Comparison of ENCODE assay signal across 8 mouse cellular contexts in the genomic region with DNA sequence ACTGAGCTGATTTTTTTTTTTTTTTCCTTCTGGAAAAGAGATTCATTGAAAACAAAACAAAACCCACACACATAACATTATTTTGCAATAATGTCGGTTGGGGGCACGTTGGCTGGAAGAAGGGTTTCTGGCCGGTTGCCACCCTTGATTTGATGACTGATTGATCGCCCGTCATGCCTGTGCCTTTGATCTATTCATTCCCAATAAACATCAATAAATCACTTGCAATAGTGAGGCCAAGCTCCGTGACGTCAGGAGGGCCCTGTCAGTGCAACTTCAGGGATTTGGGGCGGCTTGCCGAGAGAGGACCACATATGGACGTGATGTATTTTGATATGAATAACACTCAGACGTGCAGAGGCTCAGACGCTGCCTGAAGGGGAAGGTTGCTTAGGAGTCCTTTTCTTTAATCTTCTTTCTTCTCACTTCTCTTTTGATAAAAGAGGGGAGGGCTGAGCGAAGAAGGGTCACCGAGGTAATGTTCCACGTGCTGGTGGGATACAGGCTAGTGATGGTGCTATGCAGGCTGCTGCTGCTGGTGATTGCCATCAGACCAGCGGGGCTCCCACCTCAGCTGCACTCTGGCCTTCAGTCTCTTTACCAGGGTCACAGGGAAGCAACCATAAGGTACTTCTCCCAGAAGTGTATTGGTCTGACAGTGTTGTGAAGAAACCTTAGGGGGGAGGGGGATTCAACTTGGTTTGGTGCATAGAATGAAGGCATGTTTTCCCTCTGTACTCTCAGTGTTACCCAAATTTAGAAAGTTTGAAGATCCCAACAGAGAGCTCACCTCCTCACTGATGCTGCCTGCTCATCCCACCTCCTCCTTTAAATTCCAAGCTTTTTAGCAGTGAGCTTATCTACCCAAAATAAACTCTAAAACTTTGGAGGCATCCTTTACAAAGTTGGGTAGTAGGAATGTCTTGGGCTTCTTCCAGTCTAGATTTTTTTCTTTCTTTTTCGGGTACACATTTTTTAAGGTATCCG. TPM values are rescaled to one million over a fixed set of nuclear protein-coding genes. Genes with fewer than 3 reads are reported as not detected.
DNase-seq lines count a peak whose midpoint lies in the region; ATAC-seq and TF ChIP-seq lines count a peak whose summit lies in the region.

No protein-coding gene starts in this region.

- TF ChIP-seq POLR2A in limb, embryonic 14.5 days (IDR thresholded peaks at IDR 0.05; ENCODE audit: borderline replicate concordance, extremely low read depth, insufficient read depth, insufficient read length), result no peak
- TF ChIP-seq POLR2A in small intestine, adult 2 months (IDR thresholded peaks at IDR 0.05; ENCODE audit: low read depth, low read length), result no peak
- no peak for TF ChIP-seq POLR2A in thymus, adult 2 months (IDR thresholded peaks at IDR 0.05; ENCODE audit: control insufficient read depth, extremely low read depth, insufficient read depth, low read length, poor library complexity)

- peaks cover 58% of the 10 kb centered on the region for H3K4me1 ChIP-seq in forebrain, embryonic 10.5 days
- 0 out of 2 replicates have a peak, but pooled peaks cover 8% of the 10 kb centered on the region for H3K4me1 ChIP-seq in limb, embryonic 14.5 days (ENCODE audit: control insufficient read depth, insufficient read depth, low read length)
- H3K4me1 ChIP-seq in small intestine, adult 2 months (ENCODE audit: control insufficient read depth, insufficient read depth, insufficient read length, low read length), result peaks cover 3% of the 10 kb centered on the region
- 0 out of 2 replicates have a peak, but pooled peaks cover 2% of the 10 kb centered on the region for H3K4me1 ChIP-seq in thymus, adult 2 months (replicated peaks; ENCODE audit: control insufficient read depth, insufficient read depth, low read length)

- intact Hi-C loops in left cerebral cortex, adult 2 months (cut with DNase I), result loop anchor here (2.0 to 10.0 kb wide), 6 partner anchors 42 to 877 kb away; no protein-coding TSS in a partner anchor

- no peaks in the 10 kb centered on the region for H3K9me3 ChIP-seq in forebrain, embryonic 10.5 days
- H3K9me3 ChIP-seq in limb, embryonic 14.5 days (ENCODE audit: control insufficient read depth, low read length), result no peaks in the 10 kb centered on the region

- H3K9ac ChIP-seq in limb, embryonic 14.5 days (ENCODE audit: low read depth, low read length, severe bottlenecking), result 0 out of 2 replicates have a peak overlapping the region, but pooled peaks have one; percentile 75

- peaks cover 63% of the 10 kb centered on the region for H3K27me3 ChIP-seq in forebrain, embryonic 10.5 days (ENCODE audit: poor library complexity, severe bottlenecking)
- peaks cover 16% of the 10 kb centered on the region for H3K27me3 ChIP-seq in limb, embryonic 14.5 days (ENCODE audit: control insufficient read depth, insufficient read depth, low read length)
- H3K27me3 ChIP-seq in small intestine, adult 2 months (ENCODE audit: control insufficient read depth, insufficient read depth, low read length), result peaks cover 17% of the 10 kb centered on the region; the same call in 1 of the 2 replicates
- H3K27me3 ChIP-seq in thymus, adult 2 months (ENCODE audit: control insufficient read depth, insufficient read depth, low read length), result no peaks in the 10 kb centered on the region; the same call in 1 of the 2 replicates

- no peak for TF ChIP-seq CTCF in left cerebral cortex, adult 2 months (IDR thresholded peaks at IDR 0.05)
- TF ChIP-seq CTCF in small intestine, adult 2 months (IDR thresholded peaks at IDR 0.05; ENCODE audit: extremely low read depth, insufficient read length, insufficient replicate concordance, low read depth, low read length), result no peak
- no peak for TF ChIP-seq CTCF in thymus, adult 2 months (IDR thresholded peaks at IDR 0.05; ENCODE audit: borderline replicate concordance, control insufficient read depth, extremely low read depth, insufficient read depth, low read length, poor library complexity)

- DNase-seq in left cerebral cortex, adult 2 months (ENCODE audit: extremely low spot score in 1 of 2, low spot score in 2 of 2), result no peak
- no peak for DNase-seq in left cerebral cortex, adult 11 months (ENCODE audit: low spot score)
- DNase-seq in forebrain, embryonic 10.5 days (ENCODE audit: extremely low spot score, low spot score), result peak; percentile 28
- no peak for DNase-seq in limb, embryonic 14.5 days (ENCODE audit: low spot score)
- no peak for DNase-seq in spleen, adult 12 weeks (ENCODE audit: low spot score)
- DNase-seq in thymus, adult 2 months, result no peak
- no peak for DNase-seq in adrenal gland, postnatal 14 days

- peak overlapping the region; percentile 99 for H3K4me2 ChIP-seq in limb, embryonic 14.5 days (replicated peaks; ENCODE audit: low read depth, low read length, severe bottlenecking)

- no peak for ATAC-seq in limb, embryonic 14.5 days (ENCODE audit: low FRiP score, low read depth)

- no peaks in the 10 kb centered on the region for H3K36me3 ChIP-seq in forebrain, embryonic 10.5 days (replicated peaks)
- H3K36me3 ChIP-seq in limb, embryonic 14.5 days (ENCODE audit: control insufficient read depth, insufficient read depth, low read length), result 0 out of 2 replicates have a peak, but pooled peaks cover 5% of the 10 kb centered on the region
- no peaks in the 10 kb centered on the region for H3K36me3 ChIP-seq in small intestine, adult 2 months (ENCODE audit: control insufficient read depth, insufficient read depth, low read length)
- no peaks in the 10 kb centered on the region for H3K36me3 ChIP-seq in thymus, adult 2 months (ENCODE audit: control insufficient read depth, insufficient read depth, low read length)

- WGBS in forebrain, embryonic 10.5 days, result 10% methylated on average over 18 of the region's 18 CpGs
- 13% methylated on average over 18 of the region's 18 CpGs for WGBS in limb, embryonic 14.5 days
- WGBS in small intestine, adult 2 months, result 24% methylated on average over 18 of the region's 18 CpGs
- WGBS in thymus, adult 2 months, result 64% methylated on average over 18 of the region's 18 CpGs

- peak overlapping the region; percentile 96 for H3K4me3 ChIP-seq in left cerebral cortex, adult 2 months
- peak overlapping the region; percentile 87 for H3K4me3 ChIP-seq in forebrain, embryonic 10.5 days
- H3K4me3 ChIP-seq in limb, embryonic 14.5 days (replicated peaks; ENCODE audit: low read length), result peak overlapping the region; percentile 82
- peak overlapping the region; percentile 21; the same call in 1 of the 2 replicates for H3K4me3 ChIP-seq in small intestine, adult 2 months (ENCODE audit: low read depth, low read length)
- no peak overlapping the region for H3K4me3 ChIP-seq in thymus, adult 2 months (ENCODE audit: control insufficient read depth, insufficient read depth, low read length)

- peak overlapping the region; percentile 95 for H3K27ac ChIP-seq in left cerebral cortex, adult 2 months
- no peak overlapping the region for H3K27ac ChIP-seq in forebrain, embryonic 10.5 days
- H3K27ac ChIP-seq in limb, embryonic 14.5 days (replicated peaks; ENCODE audit: low read depth, low read length), result no peak overlapping the region
- no peak overlapping the region for H3K27ac ChIP-seq in small intestine, adult 2 months (ENCODE audit: insufficient read depth, low read depth, low read length)
- H3K27ac ChIP-seq in thymus, adult 2 months (ENCODE audit: control insufficient read depth, insufficient read depth, low read length), result no peak overlapping the region

RNA-seq across cellular contexts. Expression of a gene that starts 1.4 kb away (rescaled TPM):
- 10 to 100 TPM; 43.0 to 53.4 TPM for total RNA-seq in left cerebral cortex, adult 2 months (2021)
- polyA plus RNA-seq in forebrain, embryonic 10.5 days (2016; fragmentation: Nextera tagmentation; extraction: Ambion mirVana), result 3.5 and 4.5 TPM in 2 replicates
- 13.9 and 14.3 TPM in 2 replicates for polyA plus RNA-seq in limb, embryonic 14.5 days (2012; rRNA removed)
- polyA plus RNA-seq in limb, embryonic 14.5 days (2014; fragmentation: Nextera tagmentation; extraction: Ambion mirVana), result 10.4 and 10.8 TPM in 2 replicates
- 1.3 and 2.2 TPM in 2 replicates for polyA plus RNA-seq in small intestine, adult 2 months (2012; rRNA removed)
- 0.44 and 0.52 TPM in 2 replicates for polyA plus RNA-seq in thymus, adult 2 months (2012; rRNA removed)
- 5.3 and 5.8 TPM in 2 replicates for total RNA-seq in adrenal gland, postnatal 14 days (2021)
